Mouse (Mus musculus): ENCODE data around the gene Serpinb3c.
"Not testable (repeated sequence)": the region's sequence is repeated elsewhere in the genome, so short reads cannot be mapped to it uniquely, and the experiment has no call there.

Serpinb3c gene

DNA sequence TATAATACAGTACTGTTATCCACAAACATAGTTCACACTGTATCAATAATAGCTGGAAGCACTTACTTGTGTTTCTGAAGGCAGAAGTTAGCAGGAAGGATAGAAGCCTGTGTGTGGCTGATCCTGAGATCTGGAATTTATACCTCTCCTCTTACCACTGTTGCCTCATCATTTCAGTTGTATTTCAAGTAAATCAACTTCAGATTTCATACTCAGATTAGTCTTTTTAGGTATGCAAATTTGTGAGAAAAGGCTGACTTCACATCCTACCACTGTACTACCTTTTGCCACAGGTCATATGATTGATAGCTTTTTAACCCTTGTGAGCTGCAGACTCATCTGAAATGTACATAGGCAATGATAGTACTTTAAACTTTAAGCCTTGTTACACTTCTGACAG lies at the start of gene Serpinb3c, which contains the start of gene Serpinb3b:
Gene Serpinb3c (minus strand): TSS at position 111 of the 400 bp plus-strand sequence.
Gene Serpinb3b (minus strand): TSS at position 101 of the 400 bp plus-strand sequence.
- DNase-seq = not testable (repeated sequence)

DNA sequence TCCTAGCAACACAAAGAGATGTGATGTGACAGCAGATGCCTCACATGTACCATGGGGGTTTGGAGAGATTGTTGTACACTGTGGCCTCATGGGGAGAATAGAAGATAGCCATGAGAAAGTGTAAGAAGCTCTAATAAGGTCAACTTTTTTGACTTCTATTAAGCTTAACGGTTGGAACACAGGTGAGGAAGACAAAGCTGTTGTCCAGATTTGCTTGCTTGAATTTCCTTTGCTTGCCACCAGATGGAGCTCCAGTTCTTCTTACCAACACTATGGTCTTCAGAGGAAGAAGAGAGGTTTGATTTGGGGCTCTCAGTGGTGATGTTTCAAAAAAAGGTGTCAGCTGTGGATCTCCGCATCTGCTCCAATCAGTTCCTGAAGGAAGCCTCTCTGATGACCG lies 35.0 kb downstream of the Serpinb3c start:
- peak; percentile 5 for DNase-seq
